Mouse (Mus musculus) heart, postnatal 10 days (tissue): ENCODE results near the gene Sumf1. TPM values are rescaled to one million over a fixed set of nuclear protein-coding genes. Genes with fewer than 3 reads are reported as not detected.

Experiments
- total RNA-seq, 2 experiments: library from RNA; stranded (reverse); gene quantifications; 2 replicates each; pipeline ENCODE4 v1.2.3; 2021

Gene Sumf1
- total RNA-seq, 2 experiments from 2014 or later: 19.9 to 21.6 TPM

Other genes with a start within 250 kb of the Sumf1 start
- gene Setmar, start 120.5 kb downstream of the Sumf1 start, total RNA-seq: 1 to 10 TPM; 3.8 to 3.9 TPM
- 10 to 100 TPM; 66.2 TPM for gene Itpr1, start 27.5 kb upstream of the Sumf1 start, total RNA-seq